Mouse (Mus musculus) embryonic facial prominence, embryonic 14.5 days (tissue): ENCODE measurements around the gene 4932414N04Rik. TPM values are rescaled to one million over a fixed set of nuclear protein-coding genes. Genes with fewer than 3 reads are reported as not detected.
"Not testable (repeated sequence)": the region's sequence is repeated elsewhere in the genome, so short reads cannot be mapped to it uniquely, and the experiment has no call there.

Experiments
- ATAC-seq: fragments of 200-750 bp; cut with Nextera tagmentation; 2 replicates; pipeline ENCODE4 v1.8.0; 2017; ENCODE audit warnings: low read depth, moderate number of reproducible peaks, moderate TSS enrichment
- DNase-seq: peaks from one replicate; pipeline ENCODE4 v3.0.0-alpha.2; 2015; ENCODE audit warnings: low spot score
- H3K27ac ChIP-seq: fragments of 300-500 bp; sonication (generic); replicated peaks from 2 replicates; pipeline ENCODE4 v1.5.1; 2014; ENCODE audit warnings: low read depth, mild to moderate bottlenecking, low read length, moderate library complexity
- H3K27me3 ChIP-seq: fragments of 300-500 bp; sonication (generic); replicated peaks from 2 replicates; pipeline ENCODE4 v1.6.1; 2014; ENCODE audit warnings: low read length; ENCODE audit not compliant: control insufficient read depth, insufficient read depth
- H3K36me3 ChIP-seq: fragments of 300-500 bp; sonication (generic); 2 replicates; pipeline ENCODE4 v1.6.1; 2014; ENCODE audit warnings: low read length, mixed read lengths; ENCODE audit not compliant: control insufficient read depth, insufficient read depth
- H3K4me1 ChIP-seq: fragments of 300-500 bp; sonication (generic); 2 replicates; pipeline ENCODE4 v1.6.1; 2014; ENCODE audit warnings: antibody characterized with exemption, low read length; ENCODE audit not compliant: control insufficient read depth, insufficient read depth
- H3K4me2 ChIP-seq: fragments of 300-500 bp; sonication (generic); 2 replicates; pipeline ENCODE4 v1.6.1; 2014; ENCODE audit warnings: low read depth, mild to moderate bottlenecking, low read length, moderate library complexity, mixed read lengths
- H3K4me3 ChIP-seq: fragments of 300-500 bp; sonication (generic); 2 replicates; pipeline ENCODE4 v1.5.1; 2014; ENCODE audit warnings: low read depth, mild to moderate bottlenecking, low read length
- H3K9ac ChIP-seq: fragments of 300-500 bp; sonication (generic); 2 replicates; pipeline ENCODE4 v1.6.1; 2014; ENCODE audit warnings: low read depth, mild to moderate bottlenecking, low read length, moderate library complexity, mixed read lengths
- H3K9me3 ChIP-seq: fragments of 300-500 bp; sonication (generic); 2 replicates; pipeline ENCODE4 v1.6.1; 2016; ENCODE audit warnings: low read length; ENCODE audit not compliant: control insufficient read depth
- WGBS: fragments of 180-500 bp; shearing (Covaris S2); extraction: QIAGEN DNeasy Blood & Tissue Kit; methylation state at CpG from one replicate; pipeline ENCODE4 v1.1.7; 2014; 5-methylcytosine and 5-hydroxymethylcytosine counted together
- polyA plus RNA-seq: library from polyadenylated mRNA; unstranded; fragments of >200 nt; fragmentation: Nextera tagmentation; extraction: Ambion mirVana; gene quantifications from 2 replicates; pipeline ENCODE4 v1.2.1, GENCODE M21; 2014

The 4932414N04Rik gene
- polyA plus RNA-seq: not detected in 2 replicates

- not testable (repeated sequence) for H3K27me3 ChIP-seq, H3K4me1 ChIP-seq, ATAC-seq, H3K9ac ChIP-seq, H3K36me3 ChIP-seq, DNase-seq, H3K4me3 ChIP-seq, H3K4me2 ChIP-seq, H3K9me3 ChIP-seq, H3K27ac ChIP-seq
- 69% methylated on average over 1 of the region's 5 CpGs for WGBS
These were observed at the start of gene 4932414N04Rik for GRCm38 (mm10) chr2:68656186-68656585. Gene 4932414N04Rik (plus strand): TSS chr2:68656486.

- no peak overlapping the region for H3K4me3 ChIP-seq
- H3K4me1 ChIP-seq: no peaks in the 10 kb centered on the region
- peaks cover 4% of the 10 kb centered on the region; the same call in 1 of the 2 replicates for H3K9me3 ChIP-seq
- no peaks in the 10 kb centered on the region for H3K27me3 ChIP-seq
- no peaks in the 10 kb centered on the region for H3K36me3 ChIP-seq
- DNase-seq: no peak
- H3K27ac ChIP-seq: no peak overlapping the region
- no peak overlapping the region for H3K9ac ChIP-seq
- no peak for ATAC-seq
- H3K4me2 ChIP-seq: no peak overlapping the region
- 79% methylated on average over 2 of the region's 2 CpGs for WGBS
These were observed 75.9 kb downstream of the 4932414N04Rik start for GRCm38 (mm10) chr2:68732216-68732615.

- H3K27ac ChIP-seq: no peak overlapping the region
- no peak overlapping the region for H3K9ac ChIP-seq
- DNase-seq (no peak), ATAC-seq (no peak)
- H3K4me2 ChIP-seq: no peak overlapping the region
- 83% methylated on average over 5 of the region's 5 CpGs for WGBS
- no peaks in the 10 kb centered on the region for H3K27me3 ChIP-seq
- no peaks in the 10 kb centered on the region for H3K36me3 ChIP-seq
- no peak overlapping the region for H3K4me3 ChIP-seq
- H3K4me1 ChIP-seq: no peaks in the 10 kb centered on the region
- peaks cover 5% of the 10 kb centered on the region; the same call in 1 of the 2 replicates for H3K9me3 ChIP-seq
These were observed 83.8 kb downstream of the 4932414N04Rik start for GRCm38 (mm10) chr2:68739772-68740739.

- H3K27ac ChIP-seq: no peak overlapping the region
- H3K9ac ChIP-seq: no peak overlapping the region
- H3K27me3 ChIP-seq: no peaks in the 10 kb centered on the region
- no peaks in the 10 kb centered on the region for H3K4me1 ChIP-seq
- H3K36me3 ChIP-seq: no peaks in the 10 kb centered on the region
- H3K4me3 ChIP-seq: no peak overlapping the region
- 85% methylated on average over 4 of the region's 4 CpGs for WGBS
- no peaks in the 10 kb centered on the region for H3K9me3 ChIP-seq
- DNase-seq (peak; percentile 19), ATAC-seq (no peak)
- H3K4me2 ChIP-seq: no peak overlapping the region
These were observed 88.3 kb downstream of the 4932414N04Rik start for GRCm38 (mm10) chr2:68744599-68744998.

- H3K4me2 ChIP-seq: no peak overlapping the region
- ATAC-seq: no peak
- 58% methylated on average over 4 of the region's 4 CpGs for WGBS
These were observed 99.9 kb downstream of the 4932414N04Rik start for GRCm38 (mm10) chr2:68756179-68756578.

GRCm38 (mm10) chr2:68756793-68757192 is 100.5 kb downstream of the 4932414N04Rik start:
- Histone ChIP-seq H3K4me1 (no peaks in the 10 kb centered on the region), H3K27ac (no peak overlapping the region), H3K4me2 (no peak overlapping the region), H3K9me3 (no peaks in the 10 kb centered on the region), H3K27me3 (no peaks in the 10 kb centered on the region), H3K9ac (no peak overlapping the region), H3K4me3 (no peak overlapping the region), H3K36me3 (no peaks in the 10 kb centered on the region)
- peak; percentile 23 for DNase-seq
- peak; percentile 55; the same call in 1 of the 2 replicates for ATAC-seq
- WGBS: 15% methylated on average over 6 of the region's 6 CpGs

More at GRCm38 (mm10) chr2:68756179-68756578, 99.9 kb downstream of the 4932414N04Rik start:
- Histone ChIP-seq H3K27ac (no peak overlapping the region), H3K9ac (no peak overlapping the region), H3K36me3 (no peaks in the 10 kb centered on the region), H3K4me3 (no peak overlapping the region), H3K27me3 (no peaks in the 10 kb centered on the region), H3K4me1 (no peaks in the 10 kb centered on the region), H3K9me3 (no peaks in the 10 kb centered on the region)
- no peak for DNase-seq

- no peak overlapping the region for H3K27ac ChIP-seq
- H3K9me3 ChIP-seq: no peaks in the 10 kb centered on the region
- H3K27me3 ChIP-seq: no peaks in the 10 kb centered on the region
- no peaks in the 10 kb centered on the region for H3K36me3 ChIP-seq
- H3K4me2 ChIP-seq: no peak overlapping the region
- no peaks in the 10 kb centered on the region for H3K4me1 ChIP-seq
- H3K4me3 ChIP-seq: no peak overlapping the region
- no peak overlapping the region for H3K9ac ChIP-seq
- ATAC-seq (no peak), DNase-seq (no peak)
- WGBS: 56% methylated on average over 1 of the region's 1 CpGs
These were observed 109.1 kb downstream of the 4932414N04Rik start for GRCm38 (mm10) chr2:68765371-68765770.

- ATAC-seq (no peak), DNase-seq (no peak)
- H3K9me3 ChIP-seq: no peaks in the 10 kb centered on the region
- 59% methylated on average over 6 of the region's 6 CpGs for WGBS
- no peak overlapping the region for H3K4me2 ChIP-seq
- no peaks in the 10 kb centered on the region for H3K36me3 ChIP-seq
- no peak overlapping the region for H3K27ac ChIP-seq
- no peaks in the 10 kb centered on the region for H3K27me3 ChIP-seq
- no peak overlapping the region for H3K4me3 ChIP-seq
- H3K4me1 ChIP-seq: no peaks in the 10 kb centered on the region
- H3K9ac ChIP-seq: no peak overlapping the region
These were observed 111.1 kb downstream of the 4932414N04Rik start for GRCm38 (mm10) chr2:68767186-68767890.
